Mouse (Mus musculus) midbrain, embryonic 11.5 days (tissue): ENCODE data around the gene Ndufb10. TPM values are rescaled to one million over a fixed set of nuclear protein-coding genes. Genes with fewer than 3 reads are reported as not detected.

Experiments used
- ATAC-seq: fragments of 200-750 bp; cut with Nextera tagmentation; 2 replicates; pipeline ENCODE4 v1.8.0; 2017; ENCODE audit warnings: moderate TSS enrichment, moderate library complexity; ENCODE audit not compliant: low FRiP score
- DNase-seq: peaks from one replicate; pipeline ENCODE4 v3.0.0; 2015; ENCODE audit warnings: low spot score; ENCODE audit errors: missing footprints
- H3K27ac ChIP-seq: fragments of 300-500 bp; sonication (generic); 2 replicates; pipeline ENCODE4 v1.5.1; 2014; ENCODE audit warnings: low read depth, low read length
- H3K27me3 ChIP-seq: fragments of 300-500 bp; sonication (generic); 2 replicates; pipeline ENCODE4 v1.6.1; 2014; ENCODE audit warnings: mild to moderate bottlenecking, low read length, moderate library complexity, mixed read lengths; ENCODE audit not compliant: control insufficient read depth, insufficient read depth
- H3K36me3 ChIP-seq: fragments of 300-500 bp; sonication (generic); 2 replicates; pipeline ENCODE4 v1.6.1; 2014; ENCODE audit warnings: mild to moderate bottlenecking, low read length, moderate library complexity, mixed read lengths; ENCODE audit not compliant: control insufficient read depth, insufficient read depth
- H3K4me1 ChIP-seq: fragments of 300-500 bp; sonication (generic); 2 replicates; pipeline ENCODE4 v1.6.1; 2014; ENCODE audit warnings: low read length; ENCODE audit not compliant: control insufficient read depth, insufficient read depth
- H3K4me2 ChIP-seq: fragments of 300-500 bp; sonication (generic); 2 replicates; pipeline ENCODE4 v1.6.1; 2014; ENCODE audit warnings: mild to moderate bottlenecking, moderate library complexity
- H3K4me3 ChIP-seq: fragments of 300-500 bp; sonication (generic); 2 replicates; pipeline ENCODE4 v1.5.1; 2014; ENCODE audit warnings: low read depth, low read length
- H3K9ac ChIP-seq: fragments of 300-500 bp; sonication (generic); 2 replicates; pipeline ENCODE4 v1.6.1; 2014; ENCODE audit warnings: low read length
- H3K9me3 ChIP-seq: fragments of 300-500 bp; sonication (generic); 2 replicates; pipeline ENCODE4 v1.6.1; 2016; ENCODE audit warnings: low read length; ENCODE audit not compliant: control insufficient read depth
- whole genome bisulfite sequencing: fragments of 180-500 bp; shearing (Covaris S2); extraction: QIAGEN DNeasy Blood & Tissue Kit; methylation state at CpG from one replicate; pipeline ENCODE4 v1.1.7; 2014; 5-methylcytosine and 5-hydroxymethylcytosine counted together
- polyA plus RNA-seq: library from polyadenylated mRNA; unstranded; fragments of >200 nt; fragmentation: Nextera tagmentation; extraction: Ambion mirVana; gene quantifications from 2 replicates; pipeline ENCODE4 v1.2.1, GENCODE M21; 2014

Gene Ndufb10
- polyA plus RNA-seq, 1 experiment from 2014 or later = 210 TPM

GRCm38 (mm10) chr17:24717943-24718342, 6.3 kb downstream of the Ndufb10 start, which contains the start of the genes Rnf151 and Rps2:
Gene Rnf151, minus strand, starts transcription at chr17:24718063.
Gene Rps2, plus strand, starts transcription at chr17:24718116.
- Histone ChIP-seq H3K9me3 (no peaks in the 10 kb centered on the region), H3K4me3 (peak within 1 kb of the TSS; percentile 88), H3K36me3 (peaks cover 11% of the 10 kb centered on the region), H3K27me3 (no peaks in the 10 kb centered on the region), H3K4me2 (peak within 1 kb of the TSS; percentile 55), H3K27ac (no peak within 1 kb of the TSS), H3K4me1 (peaks cover 7% of the 10 kb centered on the region), H3K9ac (no peak within 1 kb of the TSS)
- WGBS = 82% methylated on average over 4 of the region's 4 CpGs
- DNase-seq = no peak
- ATAC-seq = no peak

- Histone ChIP-seq H3K4me1 (peaks cover 2% of the 10 kb centered on the region), H3K9me3 (no peaks in the 10 kb centered on the region), H3K27me3 (no peaks in the 10 kb centered on the region), H3K27ac (no peak overlapping the region), H3K4me2 (no peak overlapping the region), H3K36me3 (0 out of 2 replicates have a peak, but pooled peaks cover under 1% of the 10 kb centered on the region), H3K4me3 (no peak overlapping the region), H3K9ac (no peak overlapping the region)
- DNase-seq = no peak
- ATAC-seq = no peak
- 88% methylated on average over 15 of the region's 15 CpGs for WGBS
These were observed 8.1 kb downstream of the Ndufb10 start for GRCm38 (mm10) chr17:24716166-24716682.

GRCm38 (mm10) chr17:24715556-24715955, 8.7 kb downstream of the Ndufb10 start:
- Histone ChIP-seq H3K4me2 (no peak overlapping the region), H3K9ac (no peak overlapping the region), H3K4me3 (no peak overlapping the region), H3K36me3 (no peaks in the 10 kb centered on the region), H3K9me3 (no peaks in the 10 kb centered on the region), H3K27me3 (no peaks in the 10 kb centered on the region), H3K4me1 (no peaks in the 10 kb centered on the region), H3K27ac (no peak overlapping the region)
- no peak for ATAC-seq
- DNase-seq = no peak
- 18% methylated on average over 6 of the region's 6 CpGs for WGBS

GRCm38 (mm10) chr17:24708646-24709045, 15.6 kb downstream of the Ndufb10 start:
- Histone ChIP-seq H3K4me1 (peaks cover 6% of the 10 kb centered on the region; the same call in 1 of the 2 replicates), H3K9ac (no peak overlapping the region), H3K4me3 (no peak overlapping the region), H3K27ac (no peak overlapping the region), H3K27me3 (no peaks in the 10 kb centered on the region), H3K36me3 (peaks cover 12% of the 10 kb centered on the region), H3K4me2 (no peak overlapping the region), H3K9me3 (no peaks in the 10 kb centered on the region)
- ATAC-seq = no peak
- no peak for DNase-seq
- WGBS = 28% methylated on average over 2 of the region's 2 CpGs

- H3K4me2 ChIP-seq = peak overlapping the region; percentile 76
- H3K27ac ChIP-seq = no peak overlapping the region; the same call in 1 of the 2 replicates
- WGBS = 8% methylated on average over 24 of the region's 24 CpGs
- peaks cover 13% of the 10 kb centered on the region for H3K36me3 ChIP-seq
- H3K4me1 ChIP-seq = peaks cover 6% of the 10 kb centered on the region; the same call in 1 of the 2 replicates
- peak overlapping the region; percentile 84 for H3K9ac ChIP-seq
- peak; percentile 70; the same call in 1 of the 2 replicates for ATAC-seq
- no peaks in the 10 kb centered on the region for H3K27me3 ChIP-seq
- peak; percentile 86 for DNase-seq
- peak overlapping the region; percentile 83 for H3K4me3 ChIP-seq
- no peaks in the 10 kb centered on the region for H3K9me3 ChIP-seq
These were observed 16.4 kb downstream of the Ndufb10 start for GRCm38 (mm10) chr17:24707801-24708425.

- H3K4me1 ChIP-seq = peaks cover 6% of the 10 kb centered on the region; the same call in 1 of the 2 replicates
- WGBS = 4% methylated on average over 32 of the region's 32 CpGs
- peak; percentile 85 for ATAC-seq
These were observed 17.1 kb downstream of the Ndufb10 start, which contains the start of gene Tbl3 for GRCm38 (mm10) chr17:24706982-24707800. Gene Tbl3, minus strand, starts transcription at chr17:24707660.

GRCm38 (mm10) chr17:24705821-24706220, 18.5 kb downstream of the Ndufb10 start:
- DNase-seq = no peak
- no peak overlapping the region for H3K4me2 ChIP-seq
- no peak overlapping the region for H3K27ac ChIP-seq
- no peak overlapping the region for H3K4me3 ChIP-seq
- no peaks in the 10 kb centered on the region for H3K9me3 ChIP-seq
- H3K36me3 ChIP-seq = peaks cover 26% of the 10 kb centered on the region
- no peak overlapping the region for H3K9ac ChIP-seq
- WGBS = 96% methylated on average over 3 of the region's 3 CpGs
- peaks cover 6% of the 10 kb centered on the region; the same call in 1 of the 2 replicates for H3K4me1 ChIP-seq
- ATAC-seq = no peak
- H3K27me3 ChIP-seq = no peaks in the 10 kb centered on the region

More at GRCm38 (mm10) chr17:24706982-24707800, 17.1 kb downstream of the Ndufb10 start, which contains the start of gene Tbl3:
- Histone ChIP-seq H3K36me3 (peaks cover 16% of the 10 kb centered on the region), H3K27ac (no peak within 1 kb of the TSS; the same call in 1 of the 2 replicates), H3K9me3 (no peaks in the 10 kb centered on the region), H3K4me3 (peak within 1 kb of the TSS; percentile 83), H3K9ac (peak within 1 kb of the TSS; percentile 84), H3K27me3 (no peaks in the 10 kb centered on the region), H3K4me2 (peak within 1 kb of the TSS; percentile 76)
- DNase-seq = peak; percentile 100

- Histone ChIP-seq H3K27me3 (no peaks in the 10 kb centered on the region), H3K4me2 (no peak overlapping the region), H3K27ac (no peak overlapping the region), H3K9ac (no peak overlapping the region), H3K9me3 (no peaks in the 10 kb centered on the region), H3K4me1 (peaks cover 3% of the 10 kb centered on the region; the same call in 1 of the 2 replicates), H3K36me3 (peaks cover 28% of the 10 kb centered on the region), H3K4me3 (no peak overlapping the region)
- ATAC-seq (no peak), DNase-seq (no peak)
- WGBS = 91% methylated on average over 9 of the region's 9 CpGs
These were observed 23.0 kb downstream of the Ndufb10 start for GRCm38 (mm10) chr17:24701251-24701650.
